Mouse (Mus musculus): ENCODE measurements around the gene Imp4. TPM values are rescaled to one million over a fixed set of nuclear protein-coding genes. Genes with fewer than 3 reads are reported as not detected.

Imp4 gene
- 91.1 and 91.2 TPM in 2 replicates for polyA plus RNA-seq (2014; fragmentation: Nextera tagmentation; extraction: Ambion mirVana)

GRCm38 (mm10) chr1:34439215-34439960, at the start of gene Imp4, which contains the start of gene Ccdc115:
Imp4 (plus strand) TSS chr1:34439851.
Ccdc115 (minus strand) TSS chr1:34439672.
- DNase-seq (peak; percentile 99), ATAC-seq (ENCODE audit: insufficient read depth) (peak; percentile 97)
- Histone ChIP-seq H3K4me1 (ENCODE audit: insufficient read depth) (peaks cover 2% of the 10 kb centered on the region; the same call in 1 of the 2 replicates), H3K9ac (peak within 1 kb of the TSS; percentile 59), H3K9me3 (ENCODE audit: low read depth, low read length) (no peaks in the 10 kb centered on the region), H3K4me2 (peak within 1 kb of the TSS; percentile 71), H3K27ac (ENCODE audit: low read depth) (no peak within 1 kb of the TSS), H3K27me3 (ENCODE audit: insufficient read depth, low read length) (no peaks in the 10 kb centered on the region), H3K4me3 (ENCODE audit: low read depth, low read length) (peak within 1 kb of the TSS; percentile 69), H3K36me3 (ENCODE audit: insufficient read depth) (peaks cover 31% of the 10 kb centered on the region)
- no peak for TF ChIP-seq CTCF (IDR thresholded peaks at IDR 0.05; ENCODE audit: low read depth)
- WGBS = under 1% methylated on average over 48 of the region's 48 CpGs

DNA sequence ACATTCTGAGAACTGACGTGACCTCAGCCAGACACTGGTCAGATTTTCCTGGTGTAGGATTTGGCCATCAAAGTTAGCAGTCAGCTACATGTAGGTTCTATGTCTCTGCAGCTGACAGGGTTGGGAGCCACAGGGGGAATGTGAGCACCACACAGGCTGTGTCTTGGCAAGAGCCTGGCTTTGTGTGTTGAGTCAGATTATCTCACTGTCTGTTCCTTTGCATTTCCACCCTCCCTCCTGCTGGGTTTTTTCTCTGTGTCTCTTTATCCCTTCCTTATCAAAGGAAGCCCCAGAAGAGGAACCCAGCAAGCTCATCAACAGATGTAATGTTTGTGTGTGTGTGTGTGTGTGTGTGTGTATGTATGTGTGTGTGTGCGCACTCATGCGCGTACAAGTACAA, 43.3 kb upstream of the Imp4 start:
- no peaks in the 10 kb centered on the region for H3K36me3 ChIP-seq (ENCODE audit: insufficient read depth)
- TF ChIP-seq CTCF (IDR thresholded peaks at IDR 0.05; ENCODE audit: low read depth) = no peak
- 90% methylated on average over 4 of the region's 4 CpGs for WGBS
- no peak for ATAC-seq (ENCODE audit: insufficient read depth)
- H3K9ac ChIP-seq = no peak overlapping the region
- H3K27me3 ChIP-seq (ENCODE audit: insufficient read depth, low read length) = no peaks in the 10 kb centered on the region
- H3K4me1 ChIP-seq (ENCODE audit: insufficient read depth) = no peaks in the 10 kb centered on the region
- no peak for DNase-seq
- H3K4me2 ChIP-seq = no peak overlapping the region
- H3K4me3 ChIP-seq (ENCODE audit: low read depth, low read length) = no peak overlapping the region
- no peaks in the 10 kb centered on the region for H3K9me3 ChIP-seq (ENCODE audit: low read depth, low read length)
- H3K27ac ChIP-seq (ENCODE audit: low read depth) = no peak overlapping the region

DNA sequence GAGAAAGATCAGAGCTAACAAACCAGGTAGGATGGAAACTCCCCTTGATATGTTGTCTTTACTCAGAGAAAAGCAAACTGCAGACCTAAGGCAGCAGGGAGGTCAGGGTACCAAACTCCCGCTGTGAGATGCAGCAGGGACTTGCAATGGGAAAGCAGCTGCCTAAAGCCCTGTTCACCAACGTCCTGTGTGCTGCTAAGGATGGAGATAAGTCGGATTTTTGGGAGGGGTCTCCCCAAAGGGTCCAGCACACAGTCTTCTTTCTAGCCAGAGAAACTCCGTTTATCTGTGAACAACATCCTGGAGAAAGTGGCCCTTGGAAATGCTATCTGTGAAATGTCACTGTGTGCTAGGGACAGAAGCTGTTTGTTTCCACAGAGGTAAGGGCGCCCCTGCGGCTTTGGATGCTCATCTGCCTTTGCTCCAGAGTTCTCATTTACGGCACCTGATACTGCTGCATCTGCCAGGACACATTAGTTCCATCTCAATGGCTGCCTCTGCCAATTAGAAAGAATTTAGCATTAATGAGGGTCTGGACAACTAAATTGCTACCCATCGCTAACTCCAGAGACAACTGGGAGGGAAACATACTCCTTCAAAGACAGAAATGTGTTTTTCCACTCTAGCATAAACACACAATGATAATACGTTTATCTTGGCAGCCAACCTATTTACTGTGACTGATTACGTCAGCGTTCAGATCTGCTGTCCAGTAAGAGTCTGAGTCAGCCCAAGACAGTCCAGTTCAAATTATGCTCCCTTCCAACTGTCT, 40.3 kb upstream of the Imp4 start:
- H3K9ac ChIP-seq = no peak overlapping the region
- TF ChIP-seq CTCF (IDR thresholded peaks at IDR 0.05; ENCODE audit: low read depth) = no peak
- no peak overlapping the region for H3K4me3 ChIP-seq (ENCODE audit: low read depth, low read length)
- no peaks in the 10 kb centered on the region for H3K9me3 ChIP-seq (ENCODE audit: low read depth, low read length)
- H3K27ac ChIP-seq (ENCODE audit: low read depth) = no peak overlapping the region
- H3K4me1 ChIP-seq (ENCODE audit: insufficient read depth) = no peaks in the 10 kb centered on the region
- H3K4me2 ChIP-seq = no peak overlapping the region
- H3K36me3 ChIP-seq (ENCODE audit: insufficient read depth) = no peaks in the 10 kb centered on the region
- 38% methylated on average over 11 of the region's 11 CpGs for WGBS
- H3K27me3 ChIP-seq (ENCODE audit: insufficient read depth, low read length) = no peaks in the 10 kb centered on the region
- DNase-seq (peak; percentile 62), ATAC-seq (ENCODE audit: insufficient read depth) (no peak)

GRCm38 (mm10) chr1:34428466-34428865, 11.2 kb upstream of the Imp4 start:
- Histone ChIP-seq H3K27me3 (ENCODE audit: insufficient read depth, low read length) (no peaks in the 10 kb centered on the region), H3K9ac (no peak overlapping the region), H3K4me2 (no peak overlapping the region), H3K4me3 (ENCODE audit: low read depth, low read length) (no peak overlapping the region), H3K9me3 (ENCODE audit: low read depth, low read length) (peaks cover 22% of the 10 kb centered on the region), H3K4me1 (ENCODE audit: insufficient read depth) (0 out of 2 replicates have a peak, but pooled peaks cover 2% of the 10 kb centered on the region), H3K27ac (ENCODE audit: low read depth) (no peak overlapping the region), H3K36me3 (ENCODE audit: insufficient read depth) (no peaks in the 10 kb centered on the region)
- 94% methylated on average over 2 of the region's 2 CpGs for WGBS
- no peak for ATAC-seq (ENCODE audit: insufficient read depth)
- no peak for DNase-seq
- no peak for TF ChIP-seq CTCF (IDR thresholded peaks at IDR 0.05; ENCODE audit: low read depth)

GRCm38 (mm10) chr1:34429281-34429680, 10.4 kb upstream of the Imp4 start:
- Histone ChIP-seq H3K4me3 (ENCODE audit: low read depth, low read length) (no peak overlapping the region), H3K9me3 (ENCODE audit: low read depth, low read length) (peaks cover 22% of the 10 kb centered on the region), H3K27me3 (ENCODE audit: insufficient read depth, low read length) (no peaks in the 10 kb centered on the region), H3K9ac (no peak overlapping the region), H3K4me1 (ENCODE audit: insufficient read depth) (peaks cover 2% of the 10 kb centered on the region; the same call in 1 of the 2 replicates), H3K27ac (ENCODE audit: low read depth) (no peak overlapping the region), H3K36me3 (ENCODE audit: insufficient read depth) (no peaks in the 10 kb centered on the region), H3K4me2 (no peak overlapping the region)
- TF ChIP-seq CTCF (IDR thresholded peaks at IDR 0.05; ENCODE audit: low read depth) = no peak
- WGBS = 93% methylated on average over 4 of the region's 4 CpGs
- no peak for DNase-seq
- ATAC-seq (ENCODE audit: insufficient read depth) = no peak

- no peak overlapping the region for H3K27ac ChIP-seq (ENCODE audit: low read depth)
- peaks cover 22% of the 10 kb centered on the region for H3K9me3 ChIP-seq (ENCODE audit: low read depth, low read length)
- no peak overlapping the region for H3K9ac ChIP-seq
- DNase-seq (no peak), ATAC-seq (ENCODE audit: insufficient read depth) (no peak)
- H3K36me3 ChIP-seq (ENCODE audit: insufficient read depth) = no peaks in the 10 kb centered on the region
- 90% methylated on average over 3 of the region's 3 CpGs for WGBS
- no peak overlapping the region for H3K4me3 ChIP-seq (ENCODE audit: low read depth, low read length)
- no peak for TF ChIP-seq CTCF (IDR thresholded peaks at IDR 0.05; ENCODE audit: low read depth)
- peaks cover 2% of the 10 kb centered on the region; the same call in 1 of the 2 replicates for H3K4me1 ChIP-seq (ENCODE audit: insufficient read depth)
- no peak overlapping the region for H3K4me2 ChIP-seq
- no peaks in the 10 kb centered on the region for H3K27me3 ChIP-seq (ENCODE audit: insufficient read depth, low read length)
Measured at GRCm38 (mm10) chr1:34430981-34431380, 8.7 kb upstream of the Imp4 start.

DNA sequence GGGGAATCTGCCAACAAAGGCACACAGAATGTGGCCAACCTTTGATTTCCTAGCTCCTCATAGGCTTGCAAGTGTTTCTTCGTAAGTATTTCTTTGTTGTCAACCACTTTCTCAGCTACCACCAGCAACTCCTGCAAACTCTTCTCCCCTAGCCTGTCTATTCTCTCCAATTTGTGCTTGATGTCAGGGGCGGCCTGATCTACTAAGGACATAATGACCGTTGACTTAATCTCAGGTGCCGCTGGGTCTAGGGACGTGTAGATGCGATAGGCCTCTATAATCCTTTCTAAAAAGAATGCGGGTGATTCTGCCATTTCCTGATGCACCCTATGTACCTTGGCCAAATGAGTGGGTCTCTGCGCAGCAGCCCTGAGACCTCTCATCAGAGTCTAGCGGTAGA, 8.2 kb upstream of the Imp4 start:
- no peak for DNase-seq
- H3K4me1 ChIP-seq (ENCODE audit: insufficient read depth) = peaks cover 2% of the 10 kb centered on the region; the same call in 1 of the 2 replicates
- 97% methylated on average over 9 of the region's 9 CpGs for WGBS
- no peak overlapping the region for H3K27ac ChIP-seq (ENCODE audit: low read depth)
- no peak overlapping the region for H3K9ac ChIP-seq
- TF ChIP-seq CTCF (IDR thresholded peaks at IDR 0.05; ENCODE audit: low read depth) = no peak
- no peak overlapping the region for H3K4me2 ChIP-seq
- H3K27me3 ChIP-seq (ENCODE audit: insufficient read depth, low read length) = no peaks in the 10 kb centered on the region
- no peak overlapping the region for H3K4me3 ChIP-seq (ENCODE audit: low read depth, low read length)
- H3K9me3 ChIP-seq (ENCODE audit: low read depth, low read length) = peaks cover 22% of the 10 kb centered on the region
- no peak for ATAC-seq (ENCODE audit: insufficient read depth)
- no peaks in the 10 kb centered on the region for H3K36me3 ChIP-seq (ENCODE audit: insufficient read depth)

Measured in lung, embryonic 14.5 days (tissue).